Mouse (Mus musculus) heart, embryonic 10.5 days (tissue): ENCODE data around the gene Ltv1. TPM values are rescaled to one million over a fixed set of nuclear protein-coding genes. Genes with fewer than 3 reads are reported as not detected.
"Not testable (repeated sequence)": the region's sequence is repeated elsewhere in the genome, so short reads cannot be mapped to it uniquely, and the experiment has no call there.

ENCODE experiments used
- DNase-seq: peaks from one replicate; pipeline ENCODE4 v3.0.0-alpha.2; 2017; ENCODE audit warnings: low spot score
- H3K27ac ChIP-seq: fragments of 300-500 bp; sonication (generic); 2 replicates; pipeline ENCODE4 v1.5.1; 2016; ENCODE audit warnings: mild to moderate bottlenecking
- H3K27me3 ChIP-seq: fragments of 300-500 bp; sonication (generic); 2 replicates; pipeline ENCODE4 v1.6.1; 2016; ENCODE audit warnings: mild to moderate bottlenecking; ENCODE audit not compliant: poor library complexity, insufficient read depth, severe bottlenecking
- H3K36me3 ChIP-seq: fragments of 300-500 bp; sonication (generic); 2 replicates; pipeline ENCODE4 v1.6.1; 2016; ENCODE audit warnings: mild to moderate bottlenecking, moderate library complexity
- H3K4me1 ChIP-seq: fragments of 300-500 bp; sonication (generic); 2 replicates; pipeline ENCODE4 v1.6.1; 2016; ENCODE audit warnings: mild to moderate bottlenecking
- H3K4me3 ChIP-seq: fragments of 300-500 bp; sonication (generic); 2 replicates; pipeline ENCODE4 v1.5.1; 2016; ENCODE audit warnings: mild to moderate bottlenecking, moderate library complexity
- H3K9me3 ChIP-seq: fragments of 300-500 bp; sonication (generic); 2 replicates; pipeline ENCODE4 v1.6.1; 2016; ENCODE audit warnings: mild to moderate bottlenecking, moderate library complexity
- WGBS: fragments of 180-500 bp; shearing (Covaris S2); methylation state at CpG from one replicate; pipeline ENCODE4 v1.1.7; 2016; 5-methylcytosine and 5-hydroxymethylcytosine counted together
- polyA plus RNA-seq: library from polyadenylated mRNA; unstranded; fragments of >200 nt; fragmentation: Nextera tagmentation; extraction: Ambion mirVana; gene quantifications from 2 replicates; pipeline ENCODE4 v1.2.1, GENCODE M21; 2016

The Ltv1 gene
- polyA plus RNA-seq, 1 experiment from 2014 or later, result 81.1 TPM

GRCm38 (mm10) chr10:13212829-13213228, 19.9 kb upstream of the Ltv1 start:
- 57% methylated on average over 6 of the region's 6 CpGs for WGBS
- Histone ChIP-seq H3K4me3 (no peak overlapping the region), H3K9me3 (no peaks in the 10 kb centered on the region), H3K4me1 (peaks cover 51% of the 10 kb centered on the region), H3K27ac (peak overlapping the region; percentile 67), H3K27me3 (no peaks in the 10 kb centered on the region), H3K36me3 (peaks cover 25% of the 10 kb centered on the region; the same call in 1 of the 2 replicates)
- no peak for DNase-seq

GRCm38 (mm10) chr10:13212326-13212725, 19.4 kb upstream of the Ltv1 start:
- Histone ChIP-seq H3K4me3 (no peak overlapping the region), H3K27me3 (no peaks in the 10 kb centered on the region), H3K36me3 (peaks cover 20% of the 10 kb centered on the region; the same call in 1 of the 2 replicates), H3K4me1 (peaks cover 46% of the 10 kb centered on the region), H3K27ac (peak overlapping the region; percentile 67), H3K9me3 (no peaks in the 10 kb centered on the region)
- 81% methylated on average over 9 of the region's 9 CpGs for WGBS
- no peak for DNase-seq

GRCm38 (mm10) chr10:13209930-13210637, 17.1 kb upstream of the Ltv1 start:
- WGBS, result 37% methylated on average over 8 of the region's 8 CpGs
- H3K4me1 ChIP-seq, result peaks cover 46% of the 10 kb centered on the region

GRCm38 (mm10) chr10:13209506-13209905, 16.5 kb upstream of the Ltv1 start:
- Histone ChIP-seq H3K27ac (peak overlapping the region; percentile 64; the same call in 1 of the 2 replicates), H3K4me3 (no peak overlapping the region), H3K27me3 (no peaks in the 10 kb centered on the region), H3K9me3 (no peaks in the 10 kb centered on the region), H3K4me1 (peaks cover 45% of the 10 kb centered on the region), H3K36me3 (0 out of 2 replicates have a peak, but pooled peaks cover 9% of the 10 kb centered on the region)
- DNase-seq, result no peak
- WGBS, result 79% methylated on average over 3 of the region's 3 CpGs

More at GRCm38 (mm10) chr10:13209930-13210637, 17.1 kb upstream of the Ltv1 start:
- Histone ChIP-seq H3K36me3 (0 out of 2 replicates have a peak, but pooled peaks cover 9% of the 10 kb centered on the region), H3K4me3 (no peak overlapping the region), H3K27me3 (no peaks in the 10 kb centered on the region), H3K9me3 (no peaks in the 10 kb centered on the region), H3K27ac (peak overlapping the region; percentile 30)
- DNase-seq, result no peak

GRCm38 (mm10) chr10:13209061-13209460, 16.1 kb upstream of the Ltv1 start:
- 91% methylated on average over 4 of the region's 4 CpGs for WGBS
- no peak overlapping the region for H3K4me3 ChIP-seq
- H3K27ac ChIP-seq, result peak overlapping the region; percentile 64; the same call in 1 of the 2 replicates
- H3K27me3 ChIP-seq, result no peaks in the 10 kb centered on the region
- no peak for DNase-seq
- H3K36me3 ChIP-seq, result 0 out of 2 replicates have a peak, but pooled peaks cover 9% of the 10 kb centered on the region
- H3K9me3 ChIP-seq, result no peaks in the 10 kb centered on the region
- peaks cover 41% of the 10 kb centered on the region for H3K4me1 ChIP-seq

GRCm38 (mm10) chr10:13201741-13202293, 8.8 kb upstream of the Ltv1 start:
- Histone ChIP-seq H3K9me3 (no peaks in the 10 kb centered on the region), H3K4me1 (no peaks in the 10 kb centered on the region), H3K36me3 (no peaks in the 10 kb centered on the region), H3K27me3 (no peaks in the 10 kb centered on the region), H3K27ac (no peak overlapping the region), H3K4me3 (no peak overlapping the region)
- 88% methylated on average over 6 of the region's 6 CpGs for WGBS
- DNase-seq, result no peak

GRCm38 (mm10) chr10:13200862-13201261, 7.9 kb upstream of the Ltv1 start:
- no peak overlapping the region for H3K27ac ChIP-seq
- WGBS, result 93% methylated on average over 3 of the region's 3 CpGs
- no peaks in the 10 kb centered on the region for H3K36me3 ChIP-seq
- no peak overlapping the region for H3K4me3 ChIP-seq
- no peak for DNase-seq
- H3K9me3 ChIP-seq, result no peaks in the 10 kb centered on the region
- no peaks in the 10 kb centered on the region for H3K27me3 ChIP-seq
- no peaks in the 10 kb centered on the region for H3K4me1 ChIP-seq

- Histone ChIP-seq H3K27me3 (no peaks in the 10 kb centered on the region), H3K9me3 (no peaks in the 10 kb centered on the region), H3K4me1 (no peaks in the 10 kb centered on the region), H3K27ac (no peak overlapping the region), H3K4me3 (no peak overlapping the region), H3K36me3 (no peaks in the 10 kb centered on the region)
- WGBS, result 85% methylated on average over 1 of the region's 1 CpGs
- no peak for DNase-seq
Observed at GRCm38 (mm10) chr10:13199234-13199633, 6.3 kb upstream of the Ltv1 start.

GRCm38 (mm10) chr10:13196872-13197507, 4.0 kb upstream of the Ltv1 start:
- no peak for DNase-seq
- no peaks in the 10 kb centered on the region for H3K36me3 ChIP-seq
- H3K4me3 ChIP-seq, result no peak overlapping the region
- peaks cover 4% of the 10 kb centered on the region; the same call in 1 of the 2 replicates for H3K4me1 ChIP-seq
- no peak overlapping the region for H3K27ac ChIP-seq
- H3K9me3 ChIP-seq, result no peaks in the 10 kb centered on the region
- no peaks in the 10 kb centered on the region for H3K27me3 ChIP-seq
- WGBS, result 83% methylated on average over 8 of the region's 8 CpGs

GRCm38 (mm10) chr10:13193496-13193895, 528 bp upstream of the Ltv1 start:
- WGBS, result 85% methylated on average over 7 of the region's 7 CpGs
- not testable (repeated sequence) for DNase-seq
- H3K4me3 ChIP-seq, result peak overlapping the region; percentile 92

GRCm38 (mm10) chr10:13189881-13190280, 3.1 kb downstream of the Ltv1 start:
- DNase-seq, result no peak
- H3K36me3 ChIP-seq, result peaks cover 65% of the 10 kb centered on the region
- WGBS, result 87% methylated on average over 5 of the region's 5 CpGs

More at GRCm38 (mm10) chr10:13193496-13193895, 528 bp upstream of the Ltv1 start:
- H3K9me3 ChIP-seq, H3K4me1 ChIP-seq, H3K27me3 ChIP-seq: not testable (repeated sequence)
- peak overlapping the region; percentile 94; the same call in 1 of the 2 replicates for H3K27ac ChIP-seq
- peaks cover 31% of the 10 kb centered on the region for H3K36me3 ChIP-seq

GRCm38 (mm10) chr10:13186754-13187153, 6.2 kb downstream of the Ltv1 start:
- H3K4me3 ChIP-seq, result no peak overlapping the region
- H3K27ac ChIP-seq, result no peak overlapping the region
- no peaks in the 10 kb centered on the region for H3K9me3 ChIP-seq
- no peaks in the 10 kb centered on the region for H3K4me1 ChIP-seq
- no peak for DNase-seq
- 91% methylated on average over 3 of the region's 3 CpGs for WGBS
- peaks cover 90% of the 10 kb centered on the region for H3K36me3 ChIP-seq
- H3K27me3 ChIP-seq, result no peaks in the 10 kb centered on the region

More at GRCm38 (mm10) chr10:13189881-13190280, 3.1 kb downstream of the Ltv1 start:
- no peaks in the 10 kb centered on the region for H3K9me3 ChIP-seq
- peaks cover 6% of the 10 kb centered on the region; the same call in 1 of the 2 replicates for H3K4me1 ChIP-seq
- no peak overlapping the region for H3K27ac ChIP-seq
- H3K27me3 ChIP-seq, result no peaks in the 10 kb centered on the region
- H3K4me3 ChIP-seq, result no peak overlapping the region
